Comparison of ENCODE assay signal across 9 mouse cellular contexts in the genomic region with DNA sequence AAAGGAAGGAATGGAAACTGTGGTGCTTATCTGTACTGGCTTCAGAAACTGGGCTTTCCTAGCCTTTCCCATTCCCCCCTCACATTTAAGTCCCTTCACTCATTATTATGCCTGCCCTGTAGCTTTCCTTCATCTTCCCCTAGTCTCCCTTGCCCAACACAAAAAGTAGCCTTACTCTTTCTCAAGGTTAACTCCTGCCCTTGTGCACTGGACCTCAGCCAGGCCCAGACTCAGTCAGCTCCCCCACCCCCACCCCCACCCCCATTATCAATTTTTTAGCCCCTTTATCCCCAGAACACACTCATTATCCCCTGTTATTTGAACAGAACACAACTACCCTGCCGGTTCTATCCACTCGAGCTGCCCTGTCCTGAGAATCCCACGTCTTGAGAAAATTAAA. TPM values are rescaled to one million over a fixed set of nuclear protein-coding genes. Genes with fewer than 3 reads are reported as not detected.
DNase-seq lines count a peak whose midpoint lies in the region; TF ChIP-seq lines count a peak whose summit lies in the region.
"Had no signal": no experiment of that assay in that cellular context is flagged by ENCODE, and none has a peak within 500 bp of the region (broad histone marks: within the 10 kb centered on the region; RNA-seq: fewer than 3 reads in every experiment).

No protein-coding gene starts in this region.

- WGBS in kidney, adult 2 months: 75% methylated on average over 3 of the region's 3 CpGs
- WGBS in hindbrain, embryonic 10.5 days: 64% methylated on average over 3 of the region's 3 CpGs
- WGBS in midbrain, embryonic 10.5 days: 72% methylated on average over 3 of the region's 3 CpGs

- no peak for DNase-seq in kidney, adult 2 months
- DNase-seq in kidney, postnatal 14 days: no peak
- DNase-seq in hindbrain, embryonic 10.5 days (ENCODE audit: low spot score): no peak
- DNase-seq in midbrain, embryonic 10.5 days (ENCODE audit: low spot score): no peak
- DNase-seq in c-Kit-positive CD71-positive TER-119-positive erythroid progenitor cells, embryonic 14.5 days (ENCODE audit: low spot score): no peak
- DNase-seq in cerebellum, postnatal 36 days: no peak
- DNase-seq in left cerebral cortex, adult 9 months (ENCODE audit: low spot score in 2 of 2): no peak

- no peaks in the 10 kb centered on the region for H3K4me1 ChIP-seq in kidney, adult 2 months (ENCODE audit: control insufficient read depth, insufficient read depth, low read length)
- no peaks in the 10 kb centered on the region for H3K4me1 ChIP-seq in brown adipose tissue, adult 24 weeks (ENCODE audit: control insufficient read depth, insufficient read depth, insufficient read length, low read length)
- H3K4me1 ChIP-seq in hindbrain, embryonic 10.5 days (replicated peaks): peaks cover 17% of the 10 kb centered on the region
- peaks cover 22% of the 10 kb centered on the region for H3K4me1 ChIP-seq in midbrain, embryonic 10.5 days

- no peak for TF ChIP-seq CTCF in kidney, adult 2 months (conservative IDR thresholded peaks at IDR 0.05; ENCODE audit: insufficient read depth, insufficient read length, low read depth, low read length)

- H3K4me3 ChIP-seq in kidney, adult 2 months (ENCODE audit: insufficient read depth, low read depth, low read length): peak overlapping the region; percentile 8; the same call in 1 of the 2 replicates
- peak overlapping the region; percentile 67; the same call in 1 of the 2 replicates for H3K4me3 ChIP-seq in brown adipose tissue, adult 24 weeks (ENCODE audit: insufficient read depth, low read depth, low read length)
- peak overlapping the region; percentile 88 for H3K4me3 ChIP-seq in hindbrain, embryonic 10.5 days
- peak overlapping the region; percentile 95 for H3K4me3 ChIP-seq in midbrain, embryonic 10.5 days

- H3K36me3 ChIP-seq in kidney, adult 2 months (ENCODE audit: control insufficient read depth, insufficient read depth, low read length): no peaks in the 10 kb centered on the region
- H3K36me3 ChIP-seq in hindbrain, embryonic 10.5 days: no peaks in the 10 kb centered on the region
- H3K36me3 ChIP-seq in midbrain, embryonic 10.5 days: no peaks in the 10 kb centered on the region

- no peaks in the 10 kb centered on the region for H3K9me3 ChIP-seq in hindbrain, embryonic 10.5 days
- H3K9me3 ChIP-seq in midbrain, embryonic 10.5 days (replicated peaks): no peaks in the 10 kb centered on the region

- TF ChIP-seq POLR2A in kidney, adult 2 months (IDR thresholded peaks at IDR 0.05; ENCODE audit: low read depth, low read length): no peak

- H3K27me3 ChIP-seq in kidney, adult 2 months (replicated peaks; ENCODE audit: control insufficient read depth, insufficient read depth, low read length): no peaks in the 10 kb centered on the region
- no peaks in the 10 kb centered on the region for H3K27me3 ChIP-seq in hindbrain, embryonic 10.5 days (ENCODE audit: insufficient read depth, poor library complexity, severe bottlenecking)
- peaks cover 12% of the 10 kb centered on the region for H3K27me3 ChIP-seq in midbrain, embryonic 10.5 days (ENCODE audit: low read depth, poor library complexity, severe bottlenecking)
- H3K27me3 ChIP-seq: Patski had no signal

- H3K27ac ChIP-seq in kidney, adult 2 months (ENCODE audit: insufficient read depth, low read depth, low read length): no peak overlapping the region
- no peak overlapping the region for H3K27ac ChIP-seq in brown adipose tissue, adult 24 weeks (replicated peaks; ENCODE audit: low read depth, low read length)
- peak overlapping the region; percentile 96; the same call in 1 of the 2 replicates for H3K27ac ChIP-seq in hindbrain, embryonic 10.5 days
- peak overlapping the region; percentile 78; the same call in 1 of the 2 replicates for H3K27ac ChIP-seq in midbrain, embryonic 10.5 days (replicated peaks)

RNA-seq across cellular contexts. Expression of a gene that starts 1.0 kb away (rescaled TPM):
- polyA plus RNA-seq in kidney, adult 2 months (2012; rRNA removed): 3.1 and 3.3 TPM in 2 replicates
- 4.5 and 6.4 TPM in 2 replicates for polyA plus RNA-seq in brown adipose tissue, adult 24 weeks (2012; ENCODE audit: insufficient read depth, insufficient read length, missing spikeins)
- polyA plus RNA-seq in hindbrain, embryonic 10.5 days (2016; fragmentation: Nextera tagmentation; extraction: Ambion mirVana): 16.5 and 19.7 TPM in 2 replicates
- 15.8 and 21.0 TPM in 2 replicates for polyA plus RNA-seq in midbrain, embryonic 10.5 days (2016; fragmentation: Nextera tagmentation; extraction: Ambion mirVana)

Comparison
In these comparisons a context has a peak if more than half of its experiments do, and no peak if none do; other contexts are left out.
1. H3K27ac ChIP-seq: peak in hindbrain, embryonic 10.5 days (single experiment) and midbrain, embryonic 10.5 days (single experiment); none in kidney, adult 2 months (single experiment) and brown adipose tissue, adult 24 weeks (single experiment).
2. H3K4me3 ChIP-seq: peak in every context shown above with its lines; median percentile 95 in midbrain, embryonic 10.5 days; 88 in hindbrain, embryonic 10.5 days; 67 in brown adipose tissue, adult 24 weeks; 8 in kidney, adult 2 months.